Mouse (Mus musculus): ENCODE measurements around the gene Cpb2.

Cpb2 gene

DNA sequence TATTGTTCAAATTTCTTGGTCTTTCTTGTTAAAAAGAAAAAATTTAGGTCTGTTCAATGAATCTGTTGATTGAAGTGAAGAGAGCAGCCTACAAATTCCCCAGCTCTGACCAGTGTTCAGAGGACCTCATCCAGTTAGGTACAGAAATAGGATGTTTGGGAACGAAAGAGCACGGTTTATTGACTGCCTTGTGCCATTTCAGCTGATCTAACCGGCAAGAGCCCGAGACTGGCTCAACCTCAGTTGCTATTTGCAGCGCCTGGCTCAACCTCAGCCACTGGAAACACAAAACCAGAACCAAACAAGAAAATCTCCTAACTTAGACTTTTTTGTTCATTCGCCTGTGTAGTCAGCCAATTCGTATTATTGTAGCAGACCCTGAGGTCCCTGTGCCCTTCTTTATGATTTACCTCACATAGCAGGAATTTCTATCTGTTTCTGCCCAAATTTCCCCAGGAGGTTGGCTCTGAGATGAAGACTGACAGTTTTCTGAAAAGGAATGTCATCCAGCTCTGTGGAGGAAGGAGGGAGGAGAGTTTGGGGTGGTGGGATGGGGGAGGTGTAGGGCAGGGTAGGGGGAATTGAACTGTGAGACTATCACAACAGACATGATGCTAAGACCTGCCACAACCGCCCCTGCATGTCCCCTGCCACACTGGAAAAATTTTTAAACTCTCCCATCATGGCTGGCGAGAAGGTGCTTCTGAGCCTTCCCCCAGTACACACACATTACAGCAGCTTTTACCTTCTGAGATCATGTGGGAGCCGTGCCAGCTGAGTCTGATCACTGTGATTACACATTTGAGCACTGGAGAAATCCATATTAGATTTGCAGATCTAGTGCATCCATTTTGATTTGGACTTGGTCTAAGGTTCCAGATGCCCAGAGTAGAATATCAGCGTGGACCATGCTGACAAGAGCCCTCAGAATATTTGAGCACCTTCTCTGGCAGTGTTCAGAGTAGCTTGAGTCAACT, 4.2 kb downstream of the Cpb2 start:
- DNase-seq (ENCODE audit: low read depth in 2 of 2, low spot score in 2 of 2), result no peak

GRCm38 (mm10) chr14:75250432-75250831, 8.3 kb downstream of the Cpb2 start:
- DNase-seq (ENCODE audit: low read depth in 2 of 2, low spot score in 2 of 2), result no peak

GRCm38 (mm10) chr14:75256521-75256920, 14.4 kb downstream of the Cpb2 start:
- no peak for DNase-seq (ENCODE audit: low read depth in 2 of 2, low spot score in 2 of 2)

DNA sequence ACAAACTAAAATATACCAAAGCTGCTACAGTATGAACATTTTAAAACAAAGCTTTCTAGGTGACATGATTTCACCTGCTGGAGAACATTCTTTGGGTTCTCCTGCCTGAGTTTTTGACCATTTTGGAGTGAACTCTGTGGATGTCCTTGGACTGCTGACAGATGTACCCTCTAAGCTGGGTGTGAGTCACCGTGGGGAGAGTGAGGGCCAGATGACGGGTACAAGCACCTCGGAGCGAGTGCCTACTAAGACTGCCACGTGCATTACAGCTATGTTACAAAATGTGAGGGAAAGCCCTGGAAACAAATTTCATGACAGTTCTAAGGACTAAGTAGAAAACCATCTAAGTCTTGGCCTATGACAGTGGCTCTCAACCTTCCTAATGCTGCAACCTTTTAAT, 27.4 kb downstream of the Cpb2 start:
- DNase-seq (ENCODE audit: low read depth in 2 of 2, low spot score in 2 of 2), result no peak

DNA sequence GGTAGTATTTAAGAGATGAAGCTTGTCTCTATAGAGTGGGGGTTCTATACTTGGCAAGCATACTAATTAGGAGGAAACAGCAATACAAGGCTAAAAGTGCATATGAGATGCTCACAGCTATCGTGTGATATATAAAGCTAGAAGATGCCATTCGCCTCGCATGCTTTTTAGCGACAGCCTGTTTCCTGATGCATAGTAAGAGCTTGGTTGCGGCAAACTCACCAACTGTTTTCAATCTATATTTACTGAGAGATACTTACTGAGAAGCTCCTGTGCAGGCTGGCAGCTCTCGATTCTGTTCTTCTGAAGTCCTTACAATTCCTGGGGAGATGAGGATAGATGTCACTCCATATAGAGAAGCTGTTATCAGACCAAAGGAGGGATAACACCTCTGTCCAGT, 37.6 kb downstream of the Cpb2 start:
- no peak for DNase-seq (ENCODE audit: low read depth in 2 of 2, low spot score in 2 of 2)

GRCm38 (mm10) chr14:75280406-75280805, 38.3 kb downstream of the Cpb2 start:
- DNase-seq (ENCODE audit: low read depth in 2 of 2, low spot score in 2 of 2), result no peak

DNA sequence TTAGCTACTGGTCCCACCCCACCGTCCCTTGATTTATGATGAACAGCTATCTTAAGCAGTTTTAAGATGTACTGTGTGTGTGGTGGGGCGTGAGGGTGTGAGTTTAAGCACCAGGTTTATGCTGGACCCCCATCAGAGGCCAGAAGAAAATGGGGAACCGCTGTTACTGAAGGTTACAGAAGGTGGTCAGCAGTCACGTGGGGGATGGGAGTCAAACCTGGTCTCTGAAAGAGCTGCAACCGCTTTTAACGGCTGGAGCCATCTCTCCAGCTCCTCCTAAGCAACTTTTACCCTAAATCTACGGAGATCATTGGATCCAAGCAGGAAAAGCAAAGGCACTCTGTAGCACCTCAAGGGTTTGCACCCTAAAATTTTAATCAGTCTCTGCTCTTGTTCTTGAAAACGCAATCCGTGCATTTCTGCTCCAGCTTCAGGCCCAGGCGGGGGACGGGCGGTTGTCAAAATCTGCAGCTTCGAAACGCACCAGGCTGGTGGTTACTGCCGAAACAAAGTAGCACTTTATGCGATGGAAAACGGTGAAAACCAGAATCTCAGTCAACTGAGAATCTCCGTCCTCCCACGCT, 41.6 kb downstream of the Cpb2 start:
- DNase-seq (ENCODE audit: low read depth in 2 of 2, low spot score in 2 of 2), result no peak

DNA sequence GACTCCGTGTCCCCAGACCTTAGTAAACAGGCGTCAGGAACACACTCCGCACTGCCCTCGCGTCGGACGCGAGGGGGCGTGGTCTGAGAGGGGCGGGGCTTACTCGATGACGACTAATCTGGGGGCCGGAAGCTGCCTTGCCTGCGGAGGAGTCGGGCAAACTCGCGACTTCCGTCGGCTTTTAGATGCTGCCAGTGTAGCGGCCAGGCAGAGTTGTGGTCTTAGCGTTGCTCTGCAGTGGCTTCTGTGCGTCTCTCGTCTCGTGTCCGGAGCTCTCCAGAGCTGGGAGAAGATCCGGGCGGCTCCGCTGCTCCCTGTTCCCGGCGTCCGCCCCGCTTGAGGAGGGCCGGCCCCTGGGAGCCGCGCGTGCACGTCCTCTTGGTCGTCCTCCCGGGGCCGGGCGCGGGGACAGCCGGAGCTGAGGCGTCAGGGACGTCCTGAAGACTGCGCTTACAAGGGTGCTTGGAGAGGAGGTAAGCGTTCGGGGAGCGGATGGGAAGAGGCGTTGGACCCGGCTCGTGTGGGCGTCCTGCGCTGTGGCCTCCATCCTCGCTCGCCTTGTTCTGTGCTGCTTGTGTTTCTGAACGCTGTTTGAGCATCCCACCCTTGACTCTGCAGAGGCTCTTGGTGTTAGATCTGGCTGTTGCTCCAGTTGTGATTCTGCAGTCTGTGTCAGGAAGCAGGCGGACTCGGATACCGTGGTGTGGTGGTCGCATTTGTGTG, 42.3 kb downstream of the Cpb2 start, which contains the start of gene Zc3h13:
Zc3h13 (plus strand) TSS at position 181 of the 723 bp plus-strand sequence.
- DNase-seq (ENCODE audit: low read depth in 2 of 2, low spot score in 2 of 2), result peak; percentile 94 to 98

DNA sequence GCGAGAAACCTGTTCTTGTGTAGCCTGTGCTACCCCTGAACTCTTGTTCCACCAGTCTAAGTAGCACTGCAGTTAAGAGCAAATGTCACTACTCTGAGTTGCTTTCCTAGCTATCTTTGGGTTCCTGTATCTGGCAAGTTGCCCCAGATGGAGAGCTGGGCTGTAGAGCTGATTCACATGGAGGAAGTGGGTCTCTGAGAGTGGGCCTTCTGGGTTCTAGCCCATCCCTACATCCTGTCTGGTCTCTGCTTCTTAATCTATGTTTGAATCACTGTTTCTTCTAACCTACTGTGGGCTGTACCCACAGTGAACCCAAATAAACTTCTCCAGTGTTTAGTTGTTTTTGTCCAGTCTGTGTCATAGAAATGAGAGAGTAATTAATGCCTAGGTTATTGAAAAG, 59.0 kb downstream of the Cpb2 start:
- peak in 1 of 2 experiments; percentile 4 for DNase-seq (ENCODE audit: low read depth in 2 of 2, low spot score in 2 of 2)

- DNase-seq (ENCODE audit: low read depth in 2 of 2, low spot score in 2 of 2), result no peak
Measured at GRCm38 (mm10) chr14:75303807-75304206, 61.7 kb downstream of the Cpb2 start.

DNA sequence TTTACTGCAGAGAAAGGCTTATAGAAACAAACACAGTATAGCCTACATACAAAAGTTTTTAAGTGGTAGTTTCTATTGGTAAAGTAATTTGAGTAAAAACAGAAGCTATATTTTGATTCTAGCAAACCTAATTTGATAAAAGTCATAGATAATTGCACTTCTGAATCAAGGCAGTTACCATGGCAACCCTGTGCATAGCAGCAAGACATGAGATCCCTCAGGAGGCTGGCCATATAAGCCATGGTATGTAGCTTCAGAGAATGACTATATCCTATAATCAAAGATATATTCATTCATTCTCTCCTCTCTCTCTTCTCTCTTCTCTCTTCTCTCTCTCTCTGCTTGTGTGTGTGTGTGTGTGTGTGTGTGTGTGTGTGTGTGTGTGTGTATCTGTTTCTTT, 65.8 kb downstream of the Cpb2 start:
- DNase-seq (ENCODE audit: low read depth in 2 of 2, low spot score in 2 of 2), result no peak

- no peak for DNase-seq (ENCODE audit: low read depth in 2 of 2, low spot score in 2 of 2)
Measured at GRCm38 (mm10) chr14:75309336-75309992, 67.4 kb downstream of the Cpb2 start.

- no peak for DNase-seq (ENCODE audit: low read depth in 2 of 2, low spot score in 2 of 2)
Measured at GRCm38 (mm10) chr14:75314484-75314883, 72.4 kb downstream of the Cpb2 start.

GRCm38 (mm10) chr14:75318736-75319135, 76.6 kb downstream of the Cpb2 start:
- DNase-seq (ENCODE audit: low read depth in 2 of 2, low spot score in 2 of 2), result peak; percentile 8 to 33

DNA sequence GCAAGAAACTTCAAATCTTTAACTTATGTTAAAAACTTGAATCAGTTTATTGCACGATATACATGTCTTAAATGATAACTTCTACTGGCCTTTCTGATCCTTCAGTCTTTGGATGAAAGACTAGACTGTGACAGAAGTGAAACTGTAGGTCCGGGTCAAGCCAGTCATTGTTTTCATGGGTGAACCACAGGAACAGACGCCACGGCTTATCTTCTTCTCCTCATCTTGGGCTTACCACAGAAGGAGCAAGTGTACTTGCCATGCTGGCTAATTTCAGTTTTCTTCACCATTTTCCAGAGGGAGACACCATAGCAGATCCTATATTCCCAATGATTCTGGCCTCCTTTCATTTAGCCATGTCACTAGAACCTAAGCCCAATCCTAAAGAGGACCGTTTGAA, 78.2 kb downstream of the Cpb2 start:
- no peak for DNase-seq (ENCODE audit: low read depth in 2 of 2, low spot score in 2 of 2)

- DNase-seq (ENCODE audit: low read depth in 2 of 2, low spot score in 2 of 2), result no peak
Measured at GRCm38 (mm10) chr14:75323354-75323753, 81.3 kb downstream of the Cpb2 start.

DNA sequence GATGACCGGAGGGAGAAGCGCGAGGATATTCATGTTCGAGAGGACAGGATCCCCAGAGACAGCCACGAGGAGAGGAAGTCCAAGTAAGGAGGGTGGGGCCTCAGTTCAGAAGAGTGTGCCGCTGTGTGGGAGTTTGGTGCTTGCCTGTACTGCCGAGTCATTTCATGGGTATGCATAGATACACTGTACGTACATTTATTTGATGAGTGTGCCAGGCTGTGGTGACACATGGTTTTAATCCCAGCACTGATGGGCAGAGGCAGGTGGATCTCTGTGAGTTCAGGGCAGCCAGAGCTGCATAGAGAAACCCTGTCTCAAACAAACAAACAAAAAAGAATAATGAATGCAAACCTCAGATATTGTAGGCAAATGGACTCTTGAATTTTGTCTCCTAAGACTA, 86.0 kb downstream of the Cpb2 start:
- no peak for DNase-seq (ENCODE audit: low read depth in 2 of 2, low spot score in 2 of 2)

DNA sequence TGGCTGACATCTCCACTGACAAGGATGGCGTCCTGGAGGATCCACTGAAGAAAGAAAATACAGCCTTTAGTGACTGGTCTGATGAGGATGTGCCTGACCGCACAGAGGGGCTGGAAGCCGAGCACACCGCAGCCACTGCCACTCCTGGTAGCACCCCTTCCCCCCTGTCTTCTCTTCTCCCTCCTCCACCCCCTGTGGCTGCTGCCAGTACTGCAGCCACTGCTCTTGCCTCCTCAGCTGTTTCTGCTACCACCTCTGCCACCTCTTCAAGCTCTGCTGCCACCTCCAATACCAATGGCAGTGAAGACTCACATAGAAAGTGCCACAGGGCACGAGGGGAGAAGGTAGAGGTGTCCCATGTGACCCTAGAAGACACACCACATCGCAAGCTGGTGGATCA, 88.5 kb downstream of the Cpb2 start:
- DNase-seq (ENCODE audit: low read depth in 2 of 2, low spot score in 2 of 2), result peak in 1 of 2 experiments; percentile 18
